Mouse (Mus musculus) embryonic fibroblast, embryonic 13.5 days (primary cell): Measurements from ENCODE around the gene Gatc.

Experiments
- CTCF ChIP-seq: IDR thresholded peaks from 2 replicates; pipeline ENCODE4 v1.5.1; 2011; ENCODE audit warnings: mild to moderate bottlenecking, control low read depth, low read length, moderate library complexity, borderline replicate concordance; ENCODE audit not compliant: insufficient read depth
- POLR2A ChIP-seq: IDR thresholded peaks from 2 replicates; pipeline ENCODE4 v1.6.1; 2011; ENCODE audit warnings: low read depth, mild to moderate bottlenecking, control low read depth, low read length, moderate library complexity

GRCm38 (mm10) chr5:115371736-115372135, 30.8 kb upstream of the Gatc start:
- TF ChIP-seq POLR2A (no peak), CTCF (no peak)
